Mouse (Mus musculus) yolk sac, embryonic 10.5 days (tissue): Measurements from ENCODE around the gene Dlgap4.

Experiments
- DNase-seq: peaks from one replicate; pipeline ENCODE4 v3.0.0-alpha.2; 2017; ENCODE audit warnings: low spot score

Dlgap4 gene

GRCm38 (mm10) chr2:156806886-156807285 is 193.4 kb downstream of the Dlgap4 start:
- DNase-seq = no peak

- DNase-seq = peak; percentile 50
Measured at GRCm38 (mm10) chr2:156809579-156809978, 196.1 kb downstream of the Dlgap4 start.

- DNase-seq = no peak
Measured at GRCm38 (mm10) chr2:156810716-156811115, 197.2 kb downstream of the Dlgap4 start.

- no peak for DNase-seq
Measured at GRCm38 (mm10) chr2:156811556-156811955, 198.1 kb downstream of the Dlgap4 start.
